Mouse (Mus musculus) adrenal gland, adult 2 months (tissue): ENCODE data around the gene Aldh1a3. TPM values are rescaled to one million over a fixed set of nuclear protein-coding genes. Genes with fewer than 3 reads are reported as not detected.

Source experiments
- DNase-seq: peaks from one replicate; pipeline ENCODE4 v3.0.0; 2021
- long read RNA-seq: library from polyadenylated mRNA; stranded (forward); transcript quantifications from one replicate; pipeline ENCODE4 v2.0.0, GENCODE M21; 2021
- polyA plus RNA-seq: library from polyadenylated mRNA; depleted of rRNA; stranded (reverse); fragments of >200 nt; gene quantifications from 2 replicates; pipeline ENCODE4 v1.2.3, GENCODE M21; 2012; rRNA removed
- total RNA-seq, 2 experiments: library from RNA; stranded (reverse); gene quantifications; 2 replicates each; pipeline ENCODE4 v1.2.3; 2021

The Aldh1a3 gene
- total RNA-seq (10 to 100 TPM in 1 of 2 experiments, 1 to 10 TPM in 1; 6.2 to 14.6 TPM), polyA plus RNA-seq (3.2 and 4.5 TPM in 2 replicates)
- long read RNA-seq, transcript Aldh1a3-201 (13 exons, 3,443 nt): major isoform, 12 of 16 reads
- long read RNA-seq, partial matches to known transcripts: 4 of 16 reads
- long read RNA-seq, other reads (novel, unspliced or antisense): 0 of 16 reads

GRCm38 (mm10) chr7:66427437-66428161, at the start of gene Aldh1a3:
Gene Aldh1a3, minus strand, starts transcription at chr7:66427517.
- peak; percentile 71 for DNase-seq

DNA sequence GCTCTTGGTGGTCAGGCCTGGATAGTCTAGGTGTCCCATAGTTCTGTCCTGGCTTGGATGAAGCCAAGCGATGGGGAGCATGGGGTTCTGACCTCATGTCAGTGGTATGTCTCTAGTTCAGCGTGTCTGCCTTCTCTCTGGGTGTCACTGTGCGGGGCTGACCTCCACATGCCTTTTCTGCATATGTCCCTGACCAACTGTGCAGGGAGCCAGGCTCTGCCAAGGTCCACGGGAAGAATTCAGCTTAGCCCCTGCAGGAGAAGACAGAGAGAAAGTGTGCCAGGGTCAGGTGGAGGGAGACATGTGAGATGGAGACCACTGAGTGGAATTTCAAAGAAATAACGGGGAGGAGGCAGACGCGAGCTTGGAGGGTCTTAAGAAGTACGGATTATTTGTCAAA, 49.0 kb upstream of the Aldh1a3 start:
- DNase-seq: peak; percentile 25

- no peak for DNase-seq
Measured at GRCm38 (mm10) chr7:66471641-66472216, 44.4 kb upstream of the Aldh1a3 start.

- no peak for DNase-seq
Measured at GRCm38 (mm10) chr7:66466641-66467040, 39.3 kb upstream of the Aldh1a3 start.

DNA sequence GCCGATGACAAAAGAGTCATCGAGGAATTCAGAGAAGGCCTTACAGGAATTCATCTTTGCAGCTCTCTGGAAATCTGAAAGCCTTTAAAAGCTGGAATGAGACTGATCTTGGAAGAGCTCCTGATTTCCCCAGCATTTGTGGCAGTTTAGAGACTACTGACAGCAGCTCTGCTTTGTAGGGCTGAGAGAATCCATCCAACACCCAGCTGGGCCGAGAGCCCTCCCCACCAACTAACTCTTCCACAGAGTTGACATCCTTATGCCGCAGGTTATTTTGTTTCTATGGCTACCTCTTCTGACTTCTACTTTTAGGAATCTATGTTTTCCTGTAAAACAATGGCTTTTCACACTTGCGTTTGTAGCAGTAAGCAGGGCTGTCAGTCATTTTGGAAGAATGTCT, 37.9 kb upstream of the Aldh1a3 start:
- no peak for DNase-seq

DNA sequence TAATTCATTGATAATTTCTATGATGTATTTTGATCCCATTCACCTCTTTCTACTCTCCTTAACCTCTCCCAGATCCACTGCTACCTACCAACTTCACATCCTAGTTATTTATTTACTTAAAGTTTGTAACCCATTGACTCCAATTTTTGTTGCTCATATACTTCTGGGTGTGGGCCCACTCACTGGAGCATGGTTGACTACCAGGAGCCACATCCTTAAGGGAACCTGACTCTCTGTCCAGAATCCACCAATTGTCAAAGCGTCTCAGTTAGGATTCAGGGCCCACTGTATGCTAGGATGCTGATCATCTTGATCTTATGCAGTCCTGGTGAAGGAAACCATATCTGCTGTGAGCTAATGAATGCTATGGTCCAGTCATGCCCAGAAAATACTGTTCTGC, 35.8 kb upstream of the Aldh1a3 start:
- no peak for DNase-seq

DNA sequence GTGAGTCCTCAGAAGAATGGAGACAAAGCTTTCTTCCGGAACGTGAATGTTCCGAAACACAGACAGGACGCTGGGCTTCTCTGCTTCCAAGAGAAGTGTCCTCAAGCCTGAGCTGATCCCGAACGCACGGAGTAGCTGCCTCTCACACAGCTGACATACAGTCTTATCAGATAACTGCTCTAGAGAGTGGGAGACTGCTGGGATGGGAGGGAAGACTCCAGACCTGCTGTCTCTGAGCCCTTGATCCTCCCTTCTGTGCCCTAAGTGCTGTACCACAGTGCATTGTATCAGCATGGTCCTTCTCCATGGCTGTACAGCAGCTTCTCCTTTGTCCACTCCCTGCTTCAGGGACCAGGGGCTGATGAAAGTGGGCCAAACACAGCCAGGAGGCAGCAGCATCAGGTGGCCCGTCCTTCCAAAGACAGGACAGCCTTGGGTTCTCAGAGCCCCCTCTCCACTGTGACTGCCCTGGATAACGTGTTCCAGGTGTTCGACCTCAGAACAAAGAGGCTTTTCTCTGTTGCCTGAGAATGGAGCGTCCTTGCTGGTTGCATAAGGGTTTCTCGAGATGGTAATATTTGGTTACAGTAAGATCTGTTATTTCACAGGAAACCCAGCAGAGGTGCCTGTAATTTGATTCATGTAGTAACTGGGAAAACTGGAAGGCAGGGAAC, 24.4 kb upstream of the Aldh1a3 start:
- no peak for DNase-seq

GRCm38 (mm10) chr7:66449971-66450752, 22.8 kb upstream of the Aldh1a3 start:
- peak; percentile 36 for DNase-seq

DNA sequence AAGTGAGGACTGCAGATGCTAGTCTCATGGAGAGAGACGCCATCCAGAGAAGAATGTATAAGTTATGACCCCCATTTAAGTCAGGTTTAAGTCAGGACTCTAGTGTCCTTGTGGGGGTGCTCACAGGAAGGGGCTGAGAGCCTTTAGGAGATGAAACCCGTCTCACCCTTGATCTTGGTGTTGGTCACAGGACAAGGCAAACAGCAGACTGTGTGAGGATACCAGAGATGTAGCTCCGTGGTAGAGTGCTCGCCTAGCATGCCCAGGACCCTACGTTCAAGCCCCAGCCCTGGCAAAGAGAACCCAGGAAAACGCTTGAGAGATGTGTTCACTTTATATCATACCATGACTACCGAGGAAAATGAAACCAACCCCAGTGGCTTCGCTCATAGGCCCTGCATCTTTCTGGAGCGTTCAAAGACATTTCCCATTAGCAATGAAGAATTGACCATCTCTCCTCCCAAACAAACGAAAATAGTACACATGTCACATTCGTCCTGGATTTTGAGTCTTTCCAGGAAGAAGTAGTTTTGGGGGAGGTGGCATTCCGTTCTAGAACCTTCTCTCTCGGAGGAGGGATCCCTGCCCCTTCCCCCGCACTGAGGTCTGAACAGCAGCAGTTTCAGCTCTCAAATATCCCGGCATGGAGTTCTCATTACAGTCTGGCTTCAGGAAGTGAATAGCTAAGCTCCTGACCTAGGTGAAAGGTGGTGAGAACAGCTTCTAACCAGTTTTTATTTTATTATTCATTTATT, 21.6 kb upstream of the Aldh1a3 start:
- DNase-seq: no peak

DNA sequence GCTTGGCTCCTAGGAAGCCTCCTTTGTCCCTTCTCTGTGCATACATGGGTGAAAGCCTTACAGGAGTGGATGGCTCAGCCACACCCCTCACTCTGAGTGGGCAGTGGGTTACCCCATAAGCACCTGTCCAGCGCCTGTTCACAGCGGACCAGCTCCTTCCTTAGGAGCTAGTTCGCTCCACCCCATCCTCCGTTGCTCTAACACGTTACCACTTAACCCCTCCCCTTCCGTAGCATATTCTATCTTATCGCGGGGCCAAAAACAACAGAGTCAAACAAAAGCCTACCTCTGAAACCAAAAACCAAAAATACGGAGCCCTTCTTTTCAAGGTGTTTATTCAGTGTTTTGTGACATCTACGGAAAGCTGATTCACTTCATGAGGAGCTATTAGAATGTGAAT, 21.0 kb upstream of the Aldh1a3 start:
- DNase-seq: no peak

DNA sequence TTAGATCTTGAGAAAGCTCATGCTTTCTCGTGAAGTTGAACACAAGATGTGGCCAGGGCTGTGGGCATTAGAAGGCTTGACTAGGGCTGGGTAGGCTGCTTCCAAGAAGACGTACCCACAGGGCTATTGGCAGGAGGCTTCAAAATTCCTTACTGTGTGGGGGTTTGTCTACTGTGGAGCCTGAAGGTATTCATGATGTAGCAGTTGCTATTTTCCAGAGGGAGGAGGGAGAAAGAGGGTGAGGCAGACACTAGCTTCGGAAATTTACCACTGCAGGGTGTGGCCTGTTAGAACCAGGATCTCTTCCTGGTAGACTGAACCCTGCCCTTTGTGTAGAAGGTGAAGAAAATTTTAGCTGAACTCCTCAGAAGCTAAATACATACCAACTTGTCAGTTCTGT, 19.5 kb upstream of the Aldh1a3 start:
- no peak for DNase-seq

DNA sequence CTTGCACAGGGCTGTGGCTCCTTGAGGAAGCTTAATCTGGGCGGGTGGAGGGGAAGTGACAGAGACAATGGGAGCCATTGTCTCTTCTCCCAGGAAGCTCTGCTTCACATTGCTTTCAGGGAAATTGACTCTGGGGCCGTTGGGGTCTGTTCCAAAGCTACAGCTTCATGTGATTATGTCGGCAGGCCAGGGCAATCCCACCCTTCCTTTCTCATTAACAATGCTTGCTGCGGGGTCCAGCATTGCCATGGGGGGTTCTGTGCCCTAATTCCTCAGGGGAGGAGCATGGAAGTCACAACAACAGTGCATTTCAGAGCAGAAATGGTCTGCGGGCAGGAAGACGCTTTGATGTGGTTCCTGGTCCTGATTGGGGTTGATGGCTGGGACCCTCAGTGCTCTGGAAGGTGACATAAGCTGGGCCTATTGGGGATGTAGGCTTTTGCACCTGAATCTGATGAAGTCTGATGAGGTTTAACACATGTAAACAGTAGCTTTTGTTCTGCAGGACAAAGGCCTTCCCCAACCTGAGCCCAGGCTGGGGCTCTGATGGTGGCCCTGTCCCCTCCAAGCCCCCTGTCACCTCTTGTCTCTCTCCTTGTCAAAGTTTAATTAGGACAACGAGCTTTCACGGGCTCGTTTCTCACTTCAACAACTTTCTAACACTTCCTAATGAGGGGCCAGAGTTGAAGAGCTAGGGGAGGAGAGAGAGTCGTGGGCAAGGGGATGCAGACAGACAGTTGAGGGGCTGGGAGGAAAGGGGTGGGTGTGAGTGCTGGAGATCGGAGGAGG, 18.0 kb upstream of the Aldh1a3 start:
- no peak for DNase-seq

GRCm38 (mm10) chr7:66444706-66445105, 17.4 kb upstream of the Aldh1a3 start:
- peak; percentile 26 for DNase-seq

DNA sequence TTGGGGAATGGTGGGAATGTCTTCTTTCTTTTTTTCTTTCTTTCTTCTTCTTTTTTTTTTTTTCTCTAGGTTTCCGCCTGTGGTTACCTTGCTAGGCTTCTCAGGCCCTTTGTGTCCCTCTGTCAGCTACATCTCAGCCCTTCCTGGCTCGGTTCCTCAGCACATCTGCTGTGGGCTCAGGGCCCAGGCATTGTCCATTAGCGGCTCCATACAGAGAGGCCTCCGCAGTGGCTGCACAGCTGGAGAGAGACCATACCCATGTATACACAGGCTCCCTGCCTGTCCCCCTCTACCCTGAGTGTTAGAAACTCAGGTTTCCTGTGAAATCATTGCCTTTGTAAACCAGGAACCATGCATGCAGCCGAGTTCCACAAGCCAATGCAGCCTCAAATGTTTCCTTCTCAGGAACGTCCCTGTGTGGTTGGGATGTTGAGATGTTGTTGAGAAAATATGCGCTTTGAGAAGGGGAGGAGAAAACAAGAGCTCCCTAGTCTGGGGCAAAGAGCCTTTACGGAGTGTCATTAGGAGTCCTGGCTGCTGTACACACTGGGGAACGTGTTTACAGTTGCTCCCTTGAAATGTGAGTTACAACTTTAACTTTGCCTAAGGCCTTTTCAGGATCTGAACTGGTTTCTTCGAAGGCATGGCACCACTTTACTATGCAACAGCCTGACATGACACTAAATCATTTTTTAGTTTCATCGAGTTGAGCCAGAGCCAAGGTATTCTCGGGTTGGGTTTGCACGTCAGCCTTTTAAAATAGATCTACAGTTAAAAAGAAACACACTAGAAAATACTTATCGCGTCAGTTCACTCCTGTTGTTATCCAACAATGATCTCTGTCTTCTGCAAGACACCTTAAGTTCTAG, 15.4 kb upstream of the Aldh1a3 start:
- DNase-seq: peak; percentile 30

GRCm38 (mm10) chr7:66438787-66439669, 11.7 kb upstream of the Aldh1a3 start:
- DNase-seq: no peak

- DNase-seq: peak; percentile 46
Measured at GRCm38 (mm10) chr7:66434453-66434935, 7.2 kb upstream of the Aldh1a3 start.

GRCm38 (mm10) chr7:66427053-66427436, 272 bp downstream of the Aldh1a3 start:
- DNase-seq: no peak

DNA sequence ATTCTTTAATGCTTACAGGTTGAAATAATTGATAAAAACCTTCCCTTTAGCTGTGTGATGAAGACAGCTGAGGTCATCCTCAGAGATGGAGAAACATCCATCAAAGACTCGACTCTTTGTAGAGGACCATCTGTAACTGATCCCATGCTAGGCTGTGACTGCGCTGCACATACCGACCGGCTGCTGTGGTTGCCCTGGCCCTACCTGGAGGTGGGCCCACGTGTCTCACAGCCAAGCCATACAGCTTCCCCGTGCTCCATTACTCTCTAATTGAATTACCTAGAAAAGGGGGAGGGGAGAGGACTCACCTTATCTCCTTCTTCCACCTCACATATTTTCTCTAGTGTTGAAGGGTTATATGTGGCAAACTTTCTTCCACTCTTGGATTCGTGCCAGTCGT, 5.4 kb downstream of the Aldh1a3 start:
- DNase-seq: no peak
